ENCODE assay signal across 8 mouse cellular contexts in the genomic region with DNA sequence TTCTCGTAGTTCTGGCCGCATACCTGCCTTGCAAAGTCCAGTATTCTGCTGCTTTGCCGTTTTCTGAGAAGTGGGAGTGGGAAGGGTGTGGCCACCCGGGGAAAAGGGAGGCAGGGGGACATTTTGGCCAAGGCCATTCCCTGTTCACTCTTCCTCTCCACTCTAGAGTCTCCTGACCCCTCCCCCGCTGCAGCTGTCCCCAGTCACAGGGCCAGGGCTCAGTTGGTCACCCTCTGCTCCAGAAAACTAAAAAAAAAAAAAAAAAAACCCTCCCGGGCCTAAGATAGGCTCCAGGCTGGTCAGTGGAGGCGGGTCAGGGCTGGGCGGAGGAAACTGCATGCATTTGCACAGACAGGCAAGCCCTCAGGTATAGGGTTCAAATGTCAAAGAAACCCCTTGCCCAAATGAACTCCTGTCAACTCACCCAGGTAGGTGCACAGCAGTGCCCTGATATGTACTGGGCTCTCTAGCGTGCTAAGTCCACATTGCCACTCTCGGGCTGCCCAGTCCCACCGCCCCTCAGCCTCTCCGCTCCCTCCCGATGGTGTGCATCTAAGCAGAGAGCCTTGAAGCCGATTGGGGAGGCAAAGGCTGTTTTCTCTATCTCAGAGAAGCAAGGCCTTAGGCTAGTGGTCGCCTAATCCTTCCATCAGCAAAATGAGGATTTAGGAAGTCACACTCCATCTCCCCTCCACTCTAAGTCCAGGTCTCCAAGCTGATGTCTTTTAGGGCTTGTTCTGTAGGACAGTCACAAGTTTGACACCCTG. TPM values are rescaled to one million over a fixed set of nuclear protein-coding genes. Genes with fewer than 3 reads are reported as not detected.
DNase-seq lines count a peak whose midpoint lies in the region; ATAC-seq and TF ChIP-seq lines count a peak whose summit lies in the region.

No protein-coding gene starts in this region.

- DNase-seq in spleen, adult 2 months (ENCODE audit: low read depth in 1 of 2, low spot score in 2 of 2): no peak
- DNase-seq in spleen, postnatal 4 days (ENCODE audit: low spot score in 2 of 2): no peak
- no peak for DNase-seq in forebrain, embryonic 10.5 days (ENCODE audit: extremely low spot score, low spot score)
- DNase-seq in liver, adult 2 months (ENCODE audit: extremely low read depth, low read depth, low spot score): peak; percentile 59
- DNase-seq in ovary, postnatal 14 days (ENCODE audit: low spot score): no peak
- DNase-seq in ovary, adult 18-20 months (ENCODE audit: low spot score): no peak

- peak overlapping the region; percentile 57 for H3K4me2 ChIP-seq in hindbrain, embryonic 12.5 days (replicated peaks)
- peak overlapping the region; percentile 59 for H3K4me2 ChIP-seq in neural tube, embryonic 13.5 days

- 19% methylated on average over 15 of the region's 15 CpGs for WGBS in spleen, adult 2 months
- 20% methylated on average over 15 of the region's 15 CpGs for WGBS in forebrain, embryonic 10.5 days
- 20% methylated on average over 15 of the region's 15 CpGs for WGBS in hindbrain, embryonic 12.5 days
- WGBS in liver, adult 2 months: 25% methylated on average over 15 of the region's 15 CpGs
- 25% methylated on average over 15 of the region's 15 CpGs for WGBS in neural tube, embryonic 13.5 days

- ATAC-seq in hindbrain, embryonic 12.5 days (ENCODE audit: low FRiP score): no peak
- no peak for ATAC-seq in neural tube, embryonic 13.5 days (ENCODE audit: low read depth)

- TF ChIP-seq POLR2A in spleen, adult 2 months (IDR thresholded peaks at IDR 0.05; ENCODE audit: low read depth, low read length): no peak
- TF ChIP-seq POLR2A in liver, adult 2 months (IDR thresholded peaks at IDR 0.05; ENCODE audit: extremely low read depth, insufficient read depth, low read length): no peak

- no peaks in the 10 kb centered on the region for H3K27me3 ChIP-seq in spleen, adult 2 months (ENCODE audit: control insufficient read depth, insufficient read depth, low read length)
- H3K27me3 ChIP-seq in forebrain, embryonic 10.5 days (ENCODE audit: poor library complexity, severe bottlenecking): peaks cover 27% of the 10 kb centered on the region
- H3K27me3 ChIP-seq in hindbrain, embryonic 12.5 days: peaks cover 13% of the 10 kb centered on the region; the same call in 1 of the 2 replicates
- H3K27me3 ChIP-seq in liver, adult 2 months (ENCODE audit: control insufficient read depth, insufficient read depth, low read length): no peaks in the 10 kb centered on the region
- peaks cover 11% of the 10 kb centered on the region for H3K27me3 ChIP-seq in neural tube, embryonic 13.5 days

- no peak for TF ChIP-seq CTCF in spleen, adult 2 months (IDR thresholded peaks at IDR 0.05; ENCODE audit: extremely low read depth, insufficient read depth, insufficient read length, insufficient replicate concordance)
- no peak for TF ChIP-seq CTCF in liver, adult 2 months (IDR thresholded peaks at IDR 0.05; ENCODE audit: low read depth, low read length)

- H3K9ac ChIP-seq in hindbrain, embryonic 12.5 days: peak overlapping the region; percentile 50
- peak overlapping the region; percentile 24 for H3K9ac ChIP-seq in liver, adult 2 months (ENCODE audit: low read depth, low read length)
- peak overlapping the region; percentile 64 for H3K9ac ChIP-seq in neural tube, embryonic 13.5 days

- peak overlapping the region; percentile 77 for H3K4me3 ChIP-seq in spleen, adult 2 months (ENCODE audit: extremely low read depth, insufficient read depth, insufficient read length)
- H3K4me3 ChIP-seq in forebrain, embryonic 10.5 days: peak overlapping the region; percentile 51
- H3K4me3 ChIP-seq in hindbrain, embryonic 12.5 days: peak overlapping the region; percentile 30
- H3K4me3 ChIP-seq in liver, adult 2 months (ENCODE audit: insufficient read depth, low read depth, low read length): peak overlapping the region; percentile 43
- H3K4me3 ChIP-seq in neural tube, embryonic 13.5 days: peak overlapping the region; percentile 33

- H3K27ac ChIP-seq in spleen, adult 2 months (ENCODE audit: insufficient read depth, low read length): peak overlapping the region; percentile 91
- H3K27ac ChIP-seq in forebrain, embryonic 10.5 days: peak overlapping the region; percentile 79
- H3K27ac ChIP-seq in hindbrain, embryonic 12.5 days: peak overlapping the region; percentile 56
- H3K27ac ChIP-seq in liver, adult 2 months (replicated peaks; ENCODE audit: insufficient read depth, low read depth, low read length): peak overlapping the region; percentile 30; the same call in 1 of the 2 replicates
- peak overlapping the region; percentile 49 for H3K27ac ChIP-seq in neural tube, embryonic 13.5 days (replicated peaks)

- no peaks in the 10 kb centered on the region for H3K79me2 ChIP-seq in liver, adult 2 months (ENCODE audit: control insufficient read depth, insufficient read depth, low read length)

- no peaks in the 10 kb centered on the region for H3K36me3 ChIP-seq in spleen, adult 2 months (ENCODE audit: control insufficient read depth, insufficient read depth, low read length)
- peaks cover 12% of the 10 kb centered on the region for H3K36me3 ChIP-seq in forebrain, embryonic 10.5 days (replicated peaks)
- H3K36me3 ChIP-seq in hindbrain, embryonic 12.5 days: no peaks in the 10 kb centered on the region
- H3K36me3 ChIP-seq in liver, adult 2 months (ENCODE audit: control insufficient read depth, insufficient read depth, low read length): no peaks in the 10 kb centered on the region
- H3K36me3 ChIP-seq in neural tube, embryonic 13.5 days: no peaks in the 10 kb centered on the region

- H3K9me3 ChIP-seq in forebrain, embryonic 10.5 days: no peaks in the 10 kb centered on the region
- H3K9me3 ChIP-seq in hindbrain, embryonic 12.5 days (replicated peaks): no peaks in the 10 kb centered on the region
- no peaks in the 10 kb centered on the region for H3K9me3 ChIP-seq in neural tube, embryonic 13.5 days

- peaks cover 31% of the 10 kb centered on the region; the same call in 1 of the 2 replicates for H3K4me1 ChIP-seq in spleen, adult 2 months (ENCODE audit: control insufficient read depth, insufficient read depth, insufficient read length)
- peaks cover 57% of the 10 kb centered on the region for H3K4me1 ChIP-seq in forebrain, embryonic 10.5 days
- peaks cover 26% of the 10 kb centered on the region for H3K4me1 ChIP-seq in hindbrain, embryonic 12.5 days
- peaks cover 11% of the 10 kb centered on the region; the same call in 1 of the 2 replicates for H3K4me1 ChIP-seq in liver, adult 2 months (ENCODE audit: control insufficient read depth, insufficient read depth, low read length)
- H3K4me1 ChIP-seq in neural tube, embryonic 13.5 days (replicated peaks): peaks cover 38% of the 10 kb centered on the region

RNA-seq across cellular contexts. Expression of a gene that starts 0.7 kb away (rescaled TPM):
- polyA plus RNA-seq in spleen, adult 2 months (2012; rRNA removed): 75.4 and 93.0 TPM in 2 replicates
- 200 and 217 TPM in 2 replicates for polyA plus RNA-seq in forebrain, embryonic 10.5 days (2016; fragmentation: Nextera tagmentation; extraction: Ambion mirVana)
- 569 and 595 TPM in 2 replicates for polyA plus RNA-seq in hindbrain, embryonic 12.5 days (2016; fragmentation: Nextera tagmentation; extraction: Ambion mirVana)
- total RNA-seq in liver, adult 2 months (2014; rRNA removed): 23.2 and 31.6 TPM in 2 replicates
- polyA plus RNA-seq in liver, adult 2 months (2012; rRNA removed): 25.2 and 26.9 TPM in 2 replicates
- polyA plus RNA-seq in neural tube, embryonic 13.5 days (2015; fragmentation: Nextera tagmentation; extraction: Ambion mirVana): 273 and 356 TPM in 2 replicates

RNA-seq across cellular contexts. Expression of a gene that starts 7.5 kb away (rescaled TPM):
- 14.2 TPM in 2 replicates for polyA plus RNA-seq in spleen, adult 2 months (2012; rRNA removed)
- polyA plus RNA-seq in forebrain, embryonic 10.5 days (2016; fragmentation: Nextera tagmentation; extraction: Ambion mirVana): 63.6 and 69.9 TPM in 2 replicates
- 53.8 and 60.0 TPM in 2 replicates for polyA plus RNA-seq in hindbrain, embryonic 12.5 days (2016; fragmentation: Nextera tagmentation; extraction: Ambion mirVana)
- total RNA-seq in liver, adult 2 months (2014; rRNA removed): 4.0 and 5.3 TPM in 2 replicates
- 10.3 and 13.1 TPM in 2 replicates for polyA plus RNA-seq in liver, adult 2 months (2012; rRNA removed)
- polyA plus RNA-seq in neural tube, embryonic 13.5 days (2015; fragmentation: Nextera tagmentation; extraction: Ambion mirVana): 57.1 and 60.8 TPM in 2 replicates

RNA-seq across cellular contexts. Expression of a gene that starts 13.5 kb away (rescaled TPM):
- 13.1 and 23.5 TPM in 2 replicates for polyA plus RNA-seq in spleen, adult 2 months (2012; rRNA removed)
- polyA plus RNA-seq in forebrain, embryonic 10.5 days (2016; fragmentation: Nextera tagmentation; extraction: Ambion mirVana): 26.1 and 26.9 TPM in 2 replicates
- polyA plus RNA-seq in hindbrain, embryonic 12.5 days (2016; fragmentation: Nextera tagmentation; extraction: Ambion mirVana): 48.1 and 49.0 TPM in 2 replicates
- total RNA-seq in liver, adult 2 months (2014; rRNA removed): 0.27 and 0.37 TPM in 2 replicates
- polyA plus RNA-seq in liver, adult 2 months (2012; rRNA removed): 0.62 and 1.2 TPM in 2 replicates
- 46.3 and 53.6 TPM in 2 replicates for polyA plus RNA-seq in neural tube, embryonic 13.5 days (2015; fragmentation: Nextera tagmentation; extraction: Ambion mirVana)

RNA-seq across cellular contexts. Expression of a gene that starts 20.3 kb away (rescaled TPM):
- 40.9 and 44.8 TPM in 2 replicates for polyA plus RNA-seq in spleen, adult 2 months (2012; rRNA removed)
- 39.7 and 41.6 TPM in 2 replicates for polyA plus RNA-seq in forebrain, embryonic 10.5 days (2016; fragmentation: Nextera tagmentation; extraction: Ambion mirVana)
- polyA plus RNA-seq in hindbrain, embryonic 12.5 days (2016; fragmentation: Nextera tagmentation; extraction: Ambion mirVana): 44.7 and 52.4 TPM in 2 replicates
- total RNA-seq in liver, adult 2 months (2014; rRNA removed): 11.9 and 14.3 TPM in 2 replicates
- polyA plus RNA-seq in liver, adult 2 months (2012; rRNA removed): 19.9 and 24.3 TPM in 2 replicates
- polyA plus RNA-seq in neural tube, embryonic 13.5 days (2015; fragmentation: Nextera tagmentation; extraction: Ambion mirVana): 33.4 and 40.1 TPM in 2 replicates

RNA-seq across cellular contexts. Expression of a gene that starts 27.6 kb away (rescaled TPM):
- polyA plus RNA-seq in spleen, adult 2 months (2012; rRNA removed): 182 and 272 TPM in 2 replicates
- polyA plus RNA-seq in forebrain, embryonic 10.5 days (2016; fragmentation: Nextera tagmentation; extraction: Ambion mirVana): 21.0 and 21.5 TPM in 2 replicates
- polyA plus RNA-seq in hindbrain, embryonic 12.5 days (2016; fragmentation: Nextera tagmentation; extraction: Ambion mirVana): 15.5 and 17.4 TPM in 2 replicates
- 0.37 and 2.3 TPM in 2 replicates for total RNA-seq in liver, adult 2 months (2014; rRNA removed)
- polyA plus RNA-seq in liver, adult 2 months (2012; rRNA removed): 3.7 and 6.0 TPM in 2 replicates
- polyA plus RNA-seq in neural tube, embryonic 13.5 days (2015; fragmentation: Nextera tagmentation; extraction: Ambion mirVana): 6.2 and 6.8 TPM in 2 replicates

Comparison
In these comparisons a context has a peak if more than half of its experiments do, and no peak if none do; other contexts are left out.
1. H3K27ac ChIP-seq: peak in every context shown above with its lines; median percentile 91 in spleen, adult 2 months; 79 in forebrain, embryonic 10.5 days; 56 in hindbrain, embryonic 12.5 days; 49 in neural tube, embryonic 13.5 days; 30 in liver, adult 2 months.